Mouse (Mus musculus): ENCODE data around the gene Nrsn1. TPM values are rescaled to one million over a fixed set of nuclear protein-coding genes. Genes with fewer than 3 reads are reported as not detected.
"Not testable (repeated sequence)": the region's sequence is repeated elsewhere in the genome, so short reads cannot be mapped to it uniquely, and the experiment has no call there.

The Nrsn1 gene
- total RNA-seq (2015) (not detected in 2 replicates), total RNA-seq (2017) (not detected in 2 replicates)

DNA sequence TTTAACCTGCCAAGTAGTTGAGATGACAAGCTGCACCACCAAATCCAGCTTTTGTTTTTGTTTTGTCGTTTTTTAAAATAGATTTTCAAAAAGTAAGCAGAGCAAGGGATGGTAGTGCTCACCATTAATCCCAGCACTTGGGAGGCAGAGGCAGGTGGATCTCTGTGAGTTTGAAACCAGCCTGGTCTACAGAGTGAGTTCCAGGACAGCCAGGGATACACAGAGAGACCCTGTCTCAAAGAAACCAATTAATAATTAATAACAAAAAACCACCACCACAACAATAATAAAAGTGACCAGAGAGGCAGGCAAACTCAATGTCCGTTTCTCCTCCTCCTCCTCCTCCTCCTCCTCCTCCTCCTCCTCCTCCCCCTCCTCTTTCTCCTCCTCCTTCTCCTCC lies at the start of gene Nrsn1:
Gene Nrsn1 (minus strand): TSS at position 101 of the 400 bp plus-strand sequence.
- ATAC-seq (ENCODE audit: poor library complexity, severe bottlenecking): not testable (repeated sequence)

DNA sequence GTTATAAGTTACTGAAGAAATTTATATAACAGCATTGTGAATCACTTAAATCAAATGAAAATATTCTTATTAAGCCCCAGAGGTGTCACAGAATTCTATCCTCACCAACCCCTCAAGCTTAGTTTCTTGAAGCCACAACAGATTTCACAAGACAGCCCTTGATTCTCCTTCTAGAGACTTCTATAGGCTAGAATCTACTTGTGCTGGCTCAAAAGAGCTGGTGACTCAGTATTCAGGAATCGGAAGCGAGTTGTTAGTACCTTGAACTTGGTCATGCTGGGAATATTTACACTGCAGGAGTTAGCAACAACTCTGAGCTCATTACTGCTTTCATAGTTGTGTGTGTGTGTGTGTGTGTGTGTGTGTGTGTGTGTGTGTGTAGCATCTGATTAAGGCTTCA lies 41.8 kb upstream of the Nrsn1 start:
- no peak for ATAC-seq (ENCODE audit: poor library complexity, severe bottlenecking)

- no peak for ATAC-seq (ENCODE audit: poor library complexity, severe bottlenecking)
These were observed 39.8 kb upstream of the Nrsn1 start for GRCm38 (mm10) chr13:25310068-25310467.

DNA sequence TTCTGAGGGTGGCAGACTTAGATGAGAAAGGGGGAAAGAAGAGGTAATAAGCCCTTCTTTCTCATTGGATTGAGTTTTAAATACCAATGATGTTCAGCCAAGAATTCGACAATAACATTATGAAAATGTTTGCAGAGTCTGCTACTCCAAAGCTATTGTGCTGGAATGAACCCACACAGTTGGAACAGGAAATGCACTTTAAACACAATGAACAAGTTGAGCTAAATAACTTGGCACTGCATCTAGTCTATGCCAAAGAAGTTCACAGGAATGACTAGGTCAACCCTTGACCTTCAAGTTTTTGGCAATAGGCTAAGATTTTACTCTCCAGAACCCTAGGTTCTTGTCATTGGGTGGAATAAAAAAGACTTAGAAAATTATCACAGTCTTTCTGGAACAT lies 18.4 kb upstream of the Nrsn1 start:
- no peak for ATAC-seq (ENCODE audit: poor library complexity, severe bottlenecking)

DNA sequence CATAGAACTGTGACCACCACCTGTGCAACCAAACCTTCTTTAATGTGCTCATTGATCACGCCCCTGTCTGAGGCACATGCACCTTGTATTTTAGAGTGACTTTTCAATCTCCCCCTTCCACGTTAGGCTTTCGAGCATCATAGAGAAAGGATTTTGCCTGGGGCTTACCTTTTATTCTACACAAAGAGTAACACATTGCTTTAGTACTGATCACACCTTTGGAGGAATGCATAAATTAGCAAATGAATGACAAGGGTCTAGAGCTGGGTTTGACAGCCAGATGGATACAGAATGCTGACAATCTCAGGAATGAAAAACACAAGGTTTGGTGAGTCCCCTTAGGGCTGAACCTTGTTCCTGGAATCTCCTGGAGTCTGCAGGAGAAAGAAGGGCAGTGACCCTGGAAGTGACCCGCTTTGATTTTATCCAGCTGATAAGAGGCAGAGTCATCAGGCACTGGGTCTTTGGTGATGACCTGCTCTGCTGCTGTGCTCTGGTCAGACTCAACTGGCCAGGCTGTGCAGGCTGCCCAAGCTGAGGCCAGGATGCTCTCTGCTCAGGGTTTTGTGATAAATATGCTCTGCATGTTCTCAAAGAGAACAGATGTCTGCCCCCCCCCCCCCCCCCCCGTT lies 4.7 kb upstream of the Nrsn1 start:
- ATAC-seq (ENCODE audit: poor library complexity, severe bottlenecking): no peak

DNA sequence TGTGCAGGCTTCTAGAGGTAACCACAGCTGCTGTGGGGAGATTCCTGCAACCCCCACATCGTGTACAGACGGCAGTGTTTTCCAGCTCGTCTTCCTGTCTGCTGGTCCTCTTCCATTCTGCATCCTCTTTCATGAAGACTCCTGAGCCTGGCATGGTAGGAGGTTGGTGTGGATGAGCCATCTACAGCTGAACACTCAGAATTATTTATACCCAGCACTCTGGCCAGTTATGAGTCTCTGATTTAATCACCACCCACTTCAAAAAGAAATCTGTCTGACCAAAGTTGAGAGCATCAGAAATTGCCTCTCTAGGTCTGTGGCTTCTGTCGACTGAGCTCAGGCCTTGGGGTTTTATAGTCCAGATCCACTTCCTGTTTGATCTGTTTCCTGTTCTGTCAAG lies 1.9 kb upstream of the Nrsn1 start:
- no peak for ATAC-seq (ENCODE audit: poor library complexity, severe bottlenecking)

GRCm38 (mm10) chr13:25269569-25270268 lies 583 bp downstream of the Nrsn1 start:
- ATAC-seq (ENCODE audit: poor library complexity, severe bottlenecking): no peak

DNA sequence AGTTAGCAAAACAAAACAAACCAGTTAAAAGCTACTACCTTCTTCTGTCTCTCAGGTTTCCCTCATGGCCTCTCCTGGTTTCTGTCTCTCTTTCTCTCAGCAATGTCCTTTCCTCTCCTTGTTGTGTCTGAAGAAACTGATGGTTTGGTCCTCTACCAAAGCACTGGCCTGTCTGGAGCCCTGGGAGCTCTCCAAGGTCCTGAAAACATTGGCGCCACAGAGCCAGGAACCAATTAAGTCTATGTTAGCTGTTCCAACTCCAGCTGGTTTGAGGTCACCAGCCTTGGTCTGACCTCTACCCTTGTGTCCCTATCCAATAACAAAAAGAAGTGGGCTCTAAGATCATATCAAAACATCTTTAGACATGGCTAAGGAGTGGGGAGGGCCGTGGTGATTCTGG lies 1.3 kb downstream of the Nrsn1 start:
- ATAC-seq (ENCODE audit: poor library complexity, severe bottlenecking): no peak

- no peak for ATAC-seq (ENCODE audit: poor library complexity, severe bottlenecking)
These were observed 7.6 kb downstream of the Nrsn1 start for GRCm38 (mm10) chr13:25262748-25263147.

DNA sequence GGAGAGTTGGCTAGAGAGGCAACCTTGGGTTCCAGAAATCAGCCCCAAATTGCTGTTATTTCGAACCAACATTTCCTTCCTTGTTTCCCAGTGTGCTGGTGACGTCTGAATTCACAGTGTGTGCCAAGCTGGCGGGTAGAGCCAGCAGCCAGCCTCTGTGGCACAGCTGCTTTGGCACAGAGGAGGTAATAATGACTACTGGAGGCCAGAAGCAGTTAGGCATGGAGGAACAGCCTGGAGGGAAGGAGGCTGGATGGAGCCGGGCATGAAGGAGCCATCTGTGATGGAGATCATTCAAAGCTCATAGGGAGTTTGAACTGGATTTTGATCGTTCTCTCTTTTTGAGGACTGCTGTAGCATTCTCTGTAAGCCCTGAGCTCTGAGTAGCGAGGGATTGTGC lies 12.7 kb downstream of the Nrsn1 start:
- no peak for ATAC-seq (ENCODE audit: poor library complexity, severe bottlenecking)

- no peak for ATAC-seq (ENCODE audit: poor library complexity, severe bottlenecking)
These were observed 15.6 kb downstream of the Nrsn1 start for GRCm38 (mm10) chr13:25254478-25255263.

GRCm38 (mm10) chr13:25251893-25252292 lies 18.4 kb downstream of the Nrsn1 start:
- ATAC-seq (ENCODE audit: poor library complexity, severe bottlenecking): no peak

DNA sequence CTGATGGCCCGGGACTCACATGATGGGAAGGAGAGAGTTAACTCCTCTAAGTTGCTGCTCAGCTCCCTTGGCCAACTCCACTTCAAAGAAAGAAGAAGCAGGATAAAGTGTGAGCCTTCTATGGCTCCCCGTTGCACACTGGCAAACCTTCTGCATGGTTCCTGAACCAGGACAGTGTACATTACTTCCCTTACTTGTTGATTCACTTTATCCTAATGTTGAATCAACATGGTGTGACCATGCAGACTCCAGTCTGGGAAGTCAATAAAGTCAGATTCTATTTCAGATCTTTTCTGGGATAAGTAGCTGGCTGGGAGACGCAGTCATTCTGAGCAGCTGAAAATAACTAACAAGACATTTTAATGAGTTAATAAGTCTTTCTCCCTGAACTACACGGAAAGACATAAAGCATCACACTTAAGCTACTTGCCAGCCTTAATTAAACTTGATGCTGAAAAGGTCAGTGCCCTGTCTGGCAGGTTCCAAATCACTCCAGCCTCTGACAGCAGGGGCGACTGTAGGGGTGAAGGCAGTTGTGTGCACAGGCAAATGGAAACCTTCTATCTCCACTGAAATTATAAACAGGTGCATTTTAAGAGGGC lies 50.0 kb downstream of the Nrsn1 start:
- no peak for ATAC-seq (ENCODE audit: poor library complexity, severe bottlenecking)

GRCm38 (mm10) chr13:25218394-25218793 lies 51.9 kb downstream of the Nrsn1 start:
- ATAC-seq (ENCODE audit: poor library complexity, severe bottlenecking): no peak

- ATAC-seq (ENCODE audit: poor library complexity, severe bottlenecking): no peak
These were observed 63.4 kb downstream of the Nrsn1 start for GRCm38 (mm10) chr13:25206950-25207349.

Other genes with a start within 250 kb of the Nrsn1 start
- gene Dcdc2a, start 214.5 kb downstream of the Nrsn1 start, total RNA-seq (2015): not detected in 2 replicates
- not detected in 2 replicates for gene Dcdc2a, start 214.5 kb downstream of the Nrsn1 start, total RNA-seq (2017)